Mouse (Mus musculus) adrenal gland, postnatal 36 days (tissue): ENCODE results near the gene Hist1h2bb. TPM values are rescaled to one million over a fixed set of nuclear protein-coding genes. Genes with fewer than 3 reads are reported as not detected.
A peak's percentile ranks its signal among the peaks of the same experiment; 100 is the strongest.
"Not testable (repeated sequence)": the region's sequence is repeated elsewhere in the genome, so short reads cannot be mapped to it uniquely, and the experiment has no call there.

Experiments
- DNase-seq, 2 experiments: peaks; one replicate each; pipeline ENCODE4 v3.0.0; 2021; ENCODE audit warnings: mixed read lengths in 1 of 2
- microRNA-seq: library from miRNA; unstranded; fragments of <30 nt; microRNA quantifications from one replicate; pipeline ENCODE4 v1.2.0, GENCODE M21; 2021
- total RNA-seq, 2 experiments: library from RNA; stranded (reverse); gene quantifications; 2 replicates each; pipeline ENCODE4 v1.2.3; 2021

Gene Hist1h2bb
- total RNA-seq, 2 experiments from 2014 or later, result 34.0 to 41.3 TPM

- no peak for DNase-seq
Measured at GRCm38 (mm10) chr13:23764324-23765171, 18.0 kb downstream of the Hist1h2bb start.

GRCm38 (mm10) chr13:23765172-23765513 is 18.6 kb downstream of the Hist1h2bb start:
- DNase-seq, result no peak

GRCm38 (mm10) chr13:23766772-23767171 is 20.2 kb downstream of the Hist1h2bb start:
- DNase-seq, result peak in 1 of 2 experiments; percentile 17

GRCm38 (mm10) chr13:23768834-23769397 is 22.4 kb downstream of the Hist1h2bb start:
- no peak for DNase-seq

GRCm38 (mm10) chr13:23769613-23770012 is 23.1 kb downstream of the Hist1h2bb start, which contains the start of gene Trim38:
Gene Trim38, plus strand, starts transcription at chr13:23769913.
- not testable (repeated sequence) for DNase-seq

GRCm38 (mm10) chr13:23772561-23773313 is 26.2 kb downstream of the Hist1h2bb start:
- peak; percentile 57 to 58 for DNase-seq

- no peak for DNase-seq
Measured at GRCm38 (mm10) chr13:23778339-23778738, 31.8 kb downstream of the Hist1h2bb start.

DNA sequence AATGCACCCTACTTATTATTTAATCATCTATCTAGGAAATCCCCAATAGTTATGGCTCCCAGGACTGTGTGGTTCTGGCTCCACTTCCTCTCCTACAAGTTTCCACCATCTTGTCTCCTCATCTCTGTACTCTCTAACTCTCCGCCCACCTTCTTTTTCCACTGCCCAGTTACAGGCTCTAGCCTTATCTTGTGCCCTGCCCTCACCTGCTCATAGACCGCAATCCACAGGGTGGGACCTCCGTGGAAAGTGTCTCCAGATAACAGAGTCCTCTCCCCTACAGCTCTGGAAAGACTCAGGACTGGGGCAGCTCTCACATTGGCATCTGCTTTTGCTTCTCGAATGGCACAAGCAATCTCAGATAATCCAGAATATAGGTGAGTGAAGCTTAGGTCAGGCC is 32.5 kb downstream of the Hist1h2bb start:
- no peak for DNase-seq

DNA sequence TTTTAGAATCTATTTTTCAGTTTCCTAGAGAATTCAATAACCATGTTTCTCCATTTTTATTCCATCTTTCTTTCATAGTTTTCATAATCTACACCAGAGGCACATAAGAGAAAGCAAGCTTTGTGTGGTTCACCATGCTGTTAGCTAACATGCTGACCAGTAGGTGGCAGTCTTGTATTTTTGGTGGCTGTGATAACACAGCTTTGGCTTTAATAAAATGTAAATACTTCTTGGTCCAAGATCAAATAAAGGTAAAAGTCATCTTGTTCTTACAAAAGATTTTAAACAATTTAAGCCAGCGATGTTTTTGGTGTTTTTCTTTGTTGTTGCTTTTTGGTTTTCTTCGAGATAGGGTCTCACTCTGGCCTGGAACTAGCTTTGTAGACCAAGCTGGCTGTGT is 46.0 kb downstream of the Hist1h2bb start:
- peak; percentile 39 to 66 for DNase-seq

Small RNA genes lying within 50 kb of the gene (microRNA-seq; reads per million reads assigned to microRNA genes)
- gene Gm44314, result not detected
- gene Gm44484, result not detected

Other genes with a start within 250 kb of the Hist1h2bb start
- 100 to 1,000 TPM; 443 to 473 TPM for gene Hist1h4h, start 215.7 kb upstream of the Hist1h2bb start, total RNA-seq
- 10 to 100 TPM; 49.7 to 55.2 TPM for gene Hist1h2af, start 212.8 kb upstream of the Hist1h2bb start, total RNA-seq
- gene Hist1h3g, start 211.3 kb upstream of the Hist1h2bb start, total RNA-seq, result 10 to 100 TPM; 13.9 to 17.7 TPM
- gene Hist1h2bh, start 203.3 kb upstream of the Hist1h2bb start, total RNA-seq, result 1 to 10 TPM; 4.2 to 4.7 TPM
- 10 to 100 TPM; 23.4 to 24.4 TPM for gene Hist1h3f, start 202.7 kb upstream of the Hist1h2bb start, total RNA-seq
- 100 to 1,000 TPM; 112 to 118 TPM for gene Hist1h4f, start 195.1 kb upstream of the Hist1h2bb start, total RNA-seq
- gene Hist1h1d, start 193.5 kb upstream of the Hist1h2bb start, total RNA-seq, result 1 to 10 TPM; 4.5 to 4.9 TPM
- 10 to 100 TPM; 56.1 to 72.9 TPM for gene Hist1h3e, start 184.4 kb upstream of the Hist1h2bb start, total RNA-seq
- gene Hist1h2ae, start 175.5 kb upstream of the Hist1h2bb start, total RNA-seq, result 1 to 10 TPM; 9.2 to 9.6 TPM
- gene Hist1h2bg, start 175.3 kb upstream of the Hist1h2bb start, total RNA-seq, result 100 to 1,000 TPM; 105 to 116 TPM
- gene Hist1h2bf, start 172.5 kb upstream of the Hist1h2bb start, total RNA-seq, result 10 to 100 TPM; 34.6 to 44.5 TPM
- gene Hist1h2ad, start 172.4 kb upstream of the Hist1h2bb start, total RNA-seq, result 10 to 100 TPM in 1 of 2 experiments, 1 to 10 TPM in 1; 8.1 to 13.6 TPM
- gene Hist1h3d, start 171.0 kb upstream of the Hist1h2bb start, total RNA-seq, result 1 to 10 TPM; 7.4 TPM
- 100 to 1,000 TPM; 159 to 164 TPM for gene Hist1h4d, start 165.1 kb upstream of the Hist1h2bb start, total RNA-seq
- 10 to 100 TPM; 12.1 to 13.4 TPM for gene Hist1h2be, start 125.6 kb upstream of the Hist1h2bb start, total RNA-seq
- 10 to 100 TPM; 49.5 to 74.0 TPM for gene Hist1h1e, start 124.2 kb upstream of the Hist1h2bb start, total RNA-seq
- gene Hist1h2ac, start 62.8 kb upstream of the Hist1h2bb start, total RNA-seq, result 1 to 10 TPM; 3.0 to 3.1 TPM
- 100 to 1,000 TPM; 138 to 161 TPM for gene Hist1h2bc, start 62.5 kb upstream of the Hist1h2bb start, total RNA-seq
- gene Hist1h1t, start 50.9 kb upstream of the Hist1h2bb start, total RNA-seq, result under 1 TPM; 0.33 to 0.46 TPM
- gene Hist1h4c, start 48.3 kb upstream of the Hist1h2bb start, total RNA-seq, result 100 to 1,000 TPM; 101 to 109 TPM
- gene Hfe, start 35.9 kb upstream of the Hist1h2bb start, total RNA-seq, result 10 to 100 TPM; 29.2 to 49.8 TPM
- 100 to 1,000 TPM; 145 to 279 TPM for gene Hist1h1c, start 7.9 kb upstream of the Hist1h2bb start, total RNA-seq
- 10 to 100 TPM; 20.5 to 26.8 TPM for gene Hist1h3c, start 1.1 kb upstream of the Hist1h2bb start, total RNA-seq
- 10 to 100 TPM; 58.1 to 68.0 TPM for gene Hist1h2ab, start 4.4 kb downstream of the Hist1h2bb start, total RNA-seq
- gene Hist1h3b, start 5.5 kb downstream of the Hist1h2bb start, total RNA-seq, result 10 to 100 TPM; 54.7 to 79.9 TPM
- gene Hist1h4b, start 10.3 kb downstream of the Hist1h2bb start, total RNA-seq, result 100 to 1,000 TPM; 115 to 122 TPM
- 10 to 100 TPM; 59.8 to 61.2 TPM for gene Hist1h4a, start 14.5 kb downstream of the Hist1h2bb start, total RNA-seq
- 10 to 100 TPM; 55.1 to 59.3 TPM for gene Hist1h3a, start 15.7 kb downstream of the Hist1h2bb start, total RNA-seq
- 10 to 100 TPM; 35.0 to 39.8 TPM for gene Hist1h1a, start 16.9 kb downstream of the Hist1h2bb start, total RNA-seq
- under 1 TPM; 0.16 to 0.23 TPM for gene Trim38, start 23.2 kb downstream of the Hist1h2bb start, total RNA-seq
- gene Slc17a2, start 60.3 kb downstream of the Hist1h2bb start, total RNA-seq, result under 1 TPM in 1 of 2 experiments, not detected in 1; 0.26 TPM
- under 1 TPM; 0.23 to 0.56 TPM for gene Slc17a3, start 92.7 kb downstream of the Hist1h2bb start, total RNA-seq
- gene Slc17a1, start 121.0 kb downstream of the Hist1h2bb start, total RNA-seq, result not detected
- under 1 TPM in 1 of 2 experiments, not detected in 1; 0.23 TPM for gene Slc17a4, start 168.3 kb downstream of the Hist1h2bb start, total RNA-seq
- gene Hist1h2ba, start 187.4 kb downstream of the Hist1h2bb start, total RNA-seq, result not detected
- not detected for gene Hist1h2aa, start 187.7 kb downstream of the Hist1h2bb start, total RNA-seq
- gene Scgn, start 244.5 kb downstream of the Hist1h2bb start, total RNA-seq, result 1 to 10 TPM; 2.3 to 4.9 TPM